Mouse (Mus musculus): ENCODE measurements around the gene 4931406C07Rik.

The 4931406C07Rik gene

DNA sequence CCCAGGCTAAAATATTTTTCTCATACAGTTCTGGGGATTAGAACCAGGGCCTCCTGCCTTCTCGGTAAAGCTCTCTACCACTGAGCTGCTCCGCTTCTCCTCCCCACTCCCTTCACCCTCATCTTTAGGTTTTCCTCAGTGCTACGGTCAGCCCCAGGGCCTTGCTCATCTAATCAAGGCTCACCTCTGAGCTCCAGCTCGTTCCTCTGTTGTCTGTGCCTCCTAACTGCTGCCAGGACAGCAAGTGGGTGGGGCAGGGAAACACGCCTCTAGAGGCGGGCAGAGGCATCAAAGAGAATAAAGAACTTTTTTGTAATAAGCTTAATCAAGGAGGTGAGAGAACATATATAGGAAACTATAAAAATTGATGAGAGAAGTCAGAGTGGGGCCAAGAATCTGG, 18.4 kb downstream of the 4931406C07Rik start:
- DNase-seq, result no peak

DNA sequence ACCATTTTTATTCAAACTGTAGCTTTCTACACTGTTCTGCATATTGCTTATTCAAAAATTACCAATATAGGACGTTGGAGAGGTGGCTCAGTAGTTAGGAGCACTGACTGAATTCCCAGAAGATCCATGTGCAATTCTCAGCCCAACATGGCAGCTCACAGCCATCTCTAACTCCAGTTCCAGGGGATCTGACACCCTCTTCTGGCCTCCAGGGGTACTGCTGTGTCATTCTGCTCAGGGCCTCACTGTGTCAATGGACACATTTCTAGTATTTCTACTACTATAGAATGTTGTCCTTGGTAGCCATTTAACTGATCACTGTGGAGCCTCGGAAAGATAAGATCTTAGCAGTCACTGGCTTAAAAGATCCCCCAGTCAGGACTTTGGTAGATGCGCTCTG, 20.8 kb downstream of the 4931406C07Rik start:
- DNase-seq, result peak; percentile 27

DNA sequence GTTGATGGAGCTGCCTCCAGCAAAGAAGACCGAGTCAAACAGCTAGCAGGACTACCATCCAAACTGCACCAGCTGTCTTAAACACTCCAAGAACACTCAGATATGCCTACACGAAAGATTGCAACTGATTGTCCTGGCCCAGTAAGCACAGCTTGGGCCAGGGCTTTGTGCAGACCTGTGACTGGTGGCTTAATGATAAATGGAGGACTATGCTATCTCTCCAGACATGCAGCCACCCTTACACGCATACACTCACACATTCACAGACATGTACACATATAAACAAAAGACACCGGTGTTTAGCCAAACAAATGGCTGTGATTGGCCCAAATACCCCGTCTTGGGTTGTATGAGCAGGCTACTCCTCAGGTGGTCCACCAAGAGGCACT, 25.8 kb downstream of the 4931406C07Rik start:
- DNase-seq, result no peak

- DNase-seq, result peak; percentile 96
These were observed 26.4 kb downstream of the 4931406C07Rik start, which contains the start of gene Med17 for GRCm38 (mm10) chr9:15279649-15280490. TSS of gene Med17 (minus strand) at chr9:15279931.

- DNase-seq, result no peak
These were observed 27.1 kb downstream of the 4931406C07Rik start for GRCm38 (mm10) chr9:15279139-15279648.

- DNase-seq, result no peak
These were observed 27.9 kb downstream of the 4931406C07Rik start for GRCm38 (mm10) chr9:15278343-15278742.

DNA sequence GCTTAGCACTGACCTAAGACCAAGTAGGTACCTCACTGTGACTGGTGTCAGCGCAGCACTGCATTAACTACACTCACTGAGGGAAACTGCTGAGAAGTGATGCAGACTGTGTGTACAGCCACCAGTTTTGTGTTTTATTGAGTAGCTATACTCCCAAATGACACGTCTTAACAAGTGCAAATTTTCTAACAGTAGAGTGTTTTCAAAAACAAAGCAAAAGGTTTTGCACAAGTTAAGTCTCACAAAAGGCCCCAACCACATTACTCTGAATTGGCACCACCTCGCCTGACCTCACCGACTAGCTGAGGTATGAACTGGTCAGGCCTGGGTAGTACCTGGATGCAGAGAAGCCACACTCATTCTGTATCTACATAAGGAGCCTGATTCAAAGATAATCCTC, 29.4 kb downstream of the 4931406C07Rik start:
- DNase-seq, result no peak

- no peak for DNase-seq
These were observed 32.3 kb downstream of the 4931406C07Rik start for GRCm38 (mm10) chr9:15273981-15274380.

GRCm38 (mm10) chr9:15263487-15263886, 42.8 kb downstream of the 4931406C07Rik start:
- no peak for DNase-seq

DNA sequence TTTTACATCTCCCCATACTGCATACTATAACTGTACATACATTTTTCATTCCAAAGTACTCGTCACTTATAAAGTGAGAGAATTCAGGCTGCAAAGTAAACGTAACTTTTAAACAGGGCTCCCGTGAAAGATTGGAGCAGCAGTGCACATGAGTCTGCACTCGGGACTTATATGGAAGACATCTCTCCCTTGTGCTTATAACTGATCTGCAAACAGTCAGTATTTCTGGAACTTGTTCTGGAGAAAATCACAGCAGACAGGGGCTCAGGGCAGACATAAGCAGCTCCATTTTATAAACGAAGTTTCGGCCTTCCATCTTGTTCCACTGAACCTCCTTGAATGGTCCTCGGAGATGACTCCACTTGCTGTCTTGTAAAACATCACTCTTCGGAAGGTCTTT, 44.3 kb downstream of the 4931406C07Rik start:
- DNase-seq, result no peak

DNA sequence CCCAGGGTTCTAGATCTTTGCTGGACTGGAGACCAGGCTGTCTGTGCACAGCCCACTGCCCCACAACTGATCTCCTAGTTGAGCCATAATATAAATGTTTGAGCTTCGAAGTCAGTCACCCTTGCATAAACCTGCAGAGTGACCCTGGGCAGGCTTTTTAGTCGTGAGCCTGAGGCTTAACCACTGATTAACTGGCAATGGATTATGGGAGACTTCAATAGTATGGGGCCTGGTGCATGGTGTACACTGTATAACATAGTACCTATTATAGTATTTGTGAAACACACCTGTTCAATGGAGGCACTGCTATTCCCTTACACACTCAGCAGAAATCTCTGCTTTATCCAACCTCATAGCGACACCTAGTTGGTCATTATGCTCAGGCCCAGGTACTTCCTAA, 50.0 kb downstream of the 4931406C07Rik start:
- no peak for DNase-seq

DNA sequence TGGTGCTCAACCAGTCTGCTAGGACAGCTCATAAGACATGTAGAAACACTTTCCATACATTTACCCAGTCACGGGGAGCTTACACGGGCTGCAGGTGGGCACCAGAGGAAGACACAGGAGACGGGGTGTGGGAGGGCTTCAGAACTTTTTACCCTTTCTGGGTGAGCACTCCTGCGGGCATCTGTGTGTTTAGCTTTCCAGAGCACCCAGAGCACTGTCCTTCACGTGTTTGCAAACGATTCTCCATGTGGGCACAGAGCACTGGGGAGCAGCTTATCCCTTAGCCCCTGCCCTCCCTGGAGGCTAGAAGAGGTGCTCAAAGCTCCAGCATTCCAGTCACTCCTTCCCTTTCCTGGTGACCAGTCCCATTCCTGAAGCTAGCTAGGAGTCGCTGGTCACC, 51.7 kb downstream of the 4931406C07Rik start:
- DNase-seq, result peak; percentile 18

DNA sequence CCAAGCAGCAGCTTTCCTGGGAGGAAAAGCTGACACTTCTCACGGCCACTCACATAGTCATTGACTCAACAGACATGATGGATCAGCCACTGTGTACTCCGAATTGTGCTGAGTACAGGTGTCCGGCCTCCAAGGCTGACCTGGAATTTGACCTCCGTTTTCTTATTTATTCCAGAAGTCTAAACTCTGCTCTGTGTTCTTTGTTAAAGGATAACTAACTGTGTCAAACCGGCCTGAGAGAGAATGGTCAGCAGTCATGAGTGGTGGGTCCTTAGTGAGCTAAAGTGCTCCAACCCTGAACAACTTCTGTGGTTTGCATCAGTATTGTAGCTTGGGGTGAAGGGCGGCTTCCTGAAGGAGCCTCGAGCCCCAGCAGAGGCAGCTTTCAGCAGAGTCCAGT, 54.1 kb downstream of the 4931406C07Rik start:
- DNase-seq, result peak; percentile 79

DNA sequence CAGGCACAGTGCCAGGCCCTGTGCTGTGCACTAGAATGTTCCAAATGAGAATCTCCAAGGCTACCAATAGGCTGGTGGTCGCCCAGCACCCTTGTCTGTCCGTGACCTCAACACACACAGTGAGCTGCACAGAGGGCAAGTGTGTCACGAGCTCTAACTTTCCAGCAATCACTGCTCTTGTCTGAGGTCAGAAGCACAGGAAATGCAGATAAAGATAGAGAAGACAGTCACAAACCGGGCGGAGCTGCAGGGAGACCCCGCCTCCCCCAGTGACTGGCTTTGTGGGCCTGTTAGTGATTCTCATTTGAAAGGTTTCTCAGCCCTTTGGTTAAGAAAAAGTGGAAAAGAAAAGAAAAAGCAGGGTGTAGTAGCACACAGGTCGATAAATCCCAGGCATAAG, 55.9 kb downstream of the 4931406C07Rik start:
- DNase-seq, result peak; percentile 40

GRCm38 (mm10) chr9:15245319-15246075, 60.8 kb downstream of the 4931406C07Rik start:
- DNase-seq, result peak; percentile 41

DNA sequence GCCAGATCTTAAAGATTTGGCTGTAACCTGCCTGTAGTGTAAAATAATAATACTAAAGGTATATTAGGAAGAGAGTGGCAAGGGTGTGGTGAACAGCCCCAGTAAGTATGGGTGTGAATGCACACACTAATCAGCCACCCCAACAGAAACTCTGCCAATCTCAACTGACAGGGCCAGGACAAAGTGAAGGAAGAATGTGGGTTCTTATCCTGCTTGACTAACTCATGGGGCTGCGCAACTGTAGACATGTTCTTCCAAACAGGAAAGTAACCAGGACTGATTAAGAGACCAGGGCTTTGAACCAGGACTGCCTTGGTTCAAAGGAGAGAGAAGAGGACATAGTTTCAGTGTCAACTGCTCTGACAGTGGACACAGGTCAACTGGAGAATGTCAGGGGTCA, 64.1 kb downstream of the 4931406C07Rik start:
- no peak for DNase-seq

DNA sequence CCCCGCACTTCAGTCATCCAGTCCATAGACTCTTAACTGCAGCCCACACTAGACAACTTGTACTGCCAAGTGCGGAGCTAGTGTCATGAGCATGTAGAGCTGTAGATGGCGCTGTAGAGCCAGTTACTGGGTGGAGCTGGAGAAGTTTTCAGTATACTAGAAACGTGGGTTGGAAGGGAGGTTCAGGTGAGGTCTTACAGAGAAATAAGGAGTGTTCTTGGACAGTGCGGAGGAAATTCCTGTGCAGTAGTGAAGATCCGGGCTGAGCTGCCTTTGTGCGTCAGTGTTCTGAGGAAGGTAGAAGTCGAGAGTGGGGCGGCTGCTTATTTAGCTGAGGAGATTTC, 64.7 kb downstream of the 4931406C07Rik start:
- peak; percentile 85 for DNase-seq

DNA sequence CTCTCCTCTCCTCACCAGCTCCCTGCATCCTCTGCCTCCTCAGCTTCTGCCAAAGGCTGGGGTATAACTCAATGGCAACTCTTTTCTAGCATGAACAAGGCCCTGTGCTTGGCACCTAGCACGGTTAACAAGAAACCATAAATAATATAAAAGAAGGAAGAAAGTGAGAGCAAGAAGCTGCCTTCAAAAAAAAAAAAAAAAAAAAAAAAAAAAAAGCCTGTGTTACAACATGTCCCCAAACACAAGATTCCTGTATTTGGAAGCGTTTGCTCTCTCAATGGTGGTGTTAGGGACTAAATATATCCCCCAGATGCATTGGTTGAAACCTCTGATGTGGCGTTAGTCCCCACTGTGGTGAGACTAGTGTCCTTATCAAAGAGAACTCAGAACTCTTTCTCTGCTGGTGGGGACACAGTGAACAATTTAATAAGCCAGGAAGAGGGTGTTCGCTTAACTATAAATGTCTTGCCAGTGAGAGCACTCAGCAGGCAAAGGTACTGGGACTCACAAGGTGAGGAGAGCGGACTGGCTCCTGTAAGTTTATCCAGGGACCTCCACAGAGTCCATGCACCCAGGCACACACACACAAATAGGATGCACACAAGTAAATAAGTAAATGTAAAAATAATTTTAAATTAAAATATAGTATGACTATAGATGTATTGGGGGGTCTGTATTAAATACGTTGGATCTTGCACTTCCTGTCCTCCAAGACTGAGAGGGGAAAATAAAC, 65.2 kb downstream of the 4931406C07Rik start:
- DNase-seq, result no peak

GRCm38 (mm10) chr9:15240006-15240405, 66.2 kb downstream of the 4931406C07Rik start:
- no peak for DNase-seq

DNA sequence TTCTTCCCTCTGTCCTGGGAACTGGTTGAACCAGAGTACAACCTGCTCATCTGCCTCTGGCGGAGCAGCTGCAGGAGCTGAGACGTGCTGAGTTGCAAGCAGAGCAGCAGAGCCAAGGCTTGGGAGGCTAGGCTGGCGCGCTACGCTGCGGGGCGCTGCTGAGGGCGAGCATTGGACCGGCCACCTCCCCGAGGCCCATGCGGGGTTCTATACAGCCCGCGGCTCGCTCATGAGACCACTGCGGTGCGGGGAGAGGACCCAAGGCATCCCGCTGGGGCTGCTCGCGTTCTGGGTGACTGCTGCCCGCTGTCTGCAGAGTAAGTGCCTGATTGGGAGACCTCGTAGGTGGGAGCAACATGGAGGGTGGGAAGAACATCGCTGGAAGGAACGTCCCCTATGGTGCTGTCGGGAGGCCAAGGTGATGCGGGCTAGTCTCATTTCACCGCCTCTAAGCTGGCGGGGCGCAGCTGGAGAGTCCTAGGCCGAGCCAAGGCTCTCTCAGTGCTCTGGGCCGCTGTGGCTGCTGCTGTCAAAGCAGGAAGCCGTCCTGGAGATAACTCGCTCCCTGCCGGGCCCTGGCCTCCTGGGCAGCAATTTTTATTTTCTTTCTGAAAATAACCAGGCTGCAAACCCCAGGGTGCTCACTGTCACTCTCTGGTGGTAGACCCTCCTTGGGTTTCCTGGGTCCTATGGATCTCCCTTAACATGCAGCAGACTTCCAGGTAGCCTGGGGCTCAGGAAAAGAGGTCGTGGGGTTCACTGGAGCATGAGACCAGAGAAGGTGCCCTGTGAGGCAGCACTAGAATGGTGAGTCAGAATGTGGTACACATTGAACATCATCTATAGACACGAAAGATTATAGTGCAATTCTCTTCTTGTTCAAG, 67.0 kb downstream of the 4931406C07Rik start, which contains the start of gene Vstm5:
Vstm5 (plus strand) TSS at position 4 of the 884 bp plus-strand sequence.
- DNase-seq, result peak; percentile 49

DNA sequence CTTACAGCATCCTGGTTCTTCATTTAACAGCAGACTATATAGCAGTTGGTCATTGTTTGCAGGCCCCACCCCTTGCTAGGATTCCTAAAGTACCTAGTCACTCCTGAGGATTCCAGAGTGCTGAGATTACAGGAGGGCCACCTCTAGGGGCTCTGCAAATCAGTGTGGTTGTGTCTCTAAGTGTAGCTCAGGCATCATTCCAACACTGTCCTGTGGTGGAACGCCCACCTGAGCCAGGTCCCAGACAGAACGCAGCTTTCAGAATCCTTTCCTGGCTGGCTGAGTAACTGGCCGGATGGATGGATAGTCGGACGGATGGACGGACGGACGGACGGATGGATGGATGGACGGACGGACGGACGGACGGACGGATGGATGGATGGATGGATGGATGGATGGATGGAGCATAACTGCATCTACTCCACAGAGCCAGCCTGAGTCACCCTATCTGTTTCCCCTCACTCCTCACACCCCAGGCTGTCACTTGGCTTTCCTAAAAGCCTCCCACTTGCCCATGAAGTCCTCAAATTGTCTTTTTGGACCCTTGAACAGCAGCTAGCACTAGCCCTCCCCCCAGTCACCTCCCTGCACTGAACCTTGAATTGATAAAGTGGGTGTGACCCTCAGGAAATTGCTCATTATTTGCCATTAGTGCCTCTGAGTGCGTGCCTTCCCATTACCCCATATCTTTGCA, 67.8 kb downstream of the 4931406C07Rik start:
- DNase-seq, result no peak

Data from kidney, postnatal 14 days (tissue).